Mouse (Mus musculus) spleen, postnatal 4 days (tissue): ENCODE measurements around the gene Cpa2.

Experiments
- DNase-seq, 2 experiments: peaks; one replicate each; pipeline ENCODE4 v3.0.0; 2022; ENCODE audit warnings: low spot score in 2 of 2

Cpa2 gene

DNA sequence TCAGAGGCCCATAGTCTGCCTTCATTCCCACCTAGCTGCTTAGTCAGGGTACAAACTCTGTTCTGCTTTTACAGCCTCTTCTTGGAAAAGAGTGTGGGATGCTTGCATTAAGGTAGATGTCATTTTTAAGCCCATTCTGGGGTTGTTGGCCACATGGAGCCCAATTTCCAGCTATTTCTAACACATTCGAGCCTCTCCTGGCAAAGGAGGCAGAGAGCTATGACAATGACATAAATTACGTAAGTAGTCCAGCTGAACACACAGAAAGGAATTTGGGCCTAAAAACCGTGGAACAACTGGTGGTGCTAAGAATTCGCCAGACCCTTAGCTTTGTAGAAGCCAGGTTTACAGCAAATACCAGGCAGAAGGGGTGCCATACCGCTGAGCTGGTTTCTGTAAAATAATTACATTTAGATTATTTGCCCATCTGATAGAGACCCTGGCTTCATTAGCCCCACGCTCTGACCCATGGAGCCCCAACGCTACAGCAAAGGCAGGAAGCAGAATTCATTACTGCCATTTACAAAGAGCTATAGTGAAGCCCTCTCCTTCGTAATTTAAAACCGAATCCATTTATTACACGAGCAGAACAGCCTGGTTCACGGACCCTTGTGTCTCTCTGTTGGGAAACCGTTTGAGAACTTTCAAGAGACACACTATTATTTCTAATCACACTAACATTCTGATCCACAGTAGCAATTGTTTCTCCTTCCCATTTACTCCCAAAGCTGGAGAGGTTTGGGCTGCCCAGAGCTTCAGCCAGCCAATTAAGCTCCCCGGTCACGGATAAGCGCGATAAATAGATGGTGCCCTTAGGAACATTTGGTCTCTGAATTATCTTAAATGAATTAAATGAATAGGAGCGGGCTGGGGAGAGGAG lies 38.8 kb downstream of the Cpa2 start:
- no peak for DNase-seq

- no peak for DNase-seq
Observed at GRCm38 (mm10) chr6:30580841-30581176, 39.4 kb downstream of the Cpa2 start.

DNA sequence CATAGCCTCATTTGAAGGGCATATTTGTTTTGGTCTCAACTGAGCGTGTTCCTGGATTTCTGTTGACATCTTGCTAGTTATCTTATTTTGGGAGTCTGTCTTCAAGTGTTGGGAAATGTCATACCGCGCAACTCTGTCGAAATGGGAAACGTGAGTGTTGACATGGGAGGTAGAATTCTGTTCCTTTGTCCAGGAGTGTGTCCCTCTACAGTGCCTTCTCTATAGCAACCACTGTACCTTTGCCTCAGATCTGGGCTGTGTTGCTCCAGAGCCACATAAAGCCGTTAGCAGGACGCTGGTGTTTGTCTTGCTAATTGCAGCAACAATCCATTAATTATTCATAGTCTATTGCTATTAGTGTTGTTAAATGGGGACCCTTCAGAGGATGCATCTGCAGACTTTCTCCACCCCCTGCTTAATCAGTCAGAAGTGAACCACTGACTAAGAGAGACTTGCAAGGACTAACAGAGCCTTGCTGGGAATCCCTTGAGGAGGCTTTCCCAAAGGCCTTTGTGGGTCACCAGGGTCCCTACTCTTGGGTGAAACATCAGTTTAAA lies 45.6 kb downstream of the Cpa2 start:
- DNase-seq, result no peak

DNA sequence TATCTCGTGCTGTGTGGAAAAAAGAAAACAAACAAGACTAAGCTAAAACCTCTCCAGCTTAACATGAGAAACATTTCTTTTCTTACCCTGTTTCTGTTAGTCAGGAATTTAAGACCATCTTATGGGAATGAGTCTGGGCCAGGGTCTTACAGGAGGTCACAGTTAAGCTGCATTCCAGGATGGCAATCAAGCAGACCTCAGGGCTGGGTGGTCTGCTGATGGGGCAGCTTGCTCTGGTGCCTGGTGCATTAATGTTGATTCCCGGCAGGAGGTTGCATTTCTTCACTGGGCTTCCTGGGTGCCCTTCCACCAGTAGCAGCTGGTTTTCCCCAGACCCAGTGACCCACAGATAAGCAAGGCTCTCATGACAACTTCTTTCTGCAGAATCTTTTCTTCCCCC lies 48.4 kb downstream of the Cpa2 start:
- no peak for DNase-seq

DNA sequence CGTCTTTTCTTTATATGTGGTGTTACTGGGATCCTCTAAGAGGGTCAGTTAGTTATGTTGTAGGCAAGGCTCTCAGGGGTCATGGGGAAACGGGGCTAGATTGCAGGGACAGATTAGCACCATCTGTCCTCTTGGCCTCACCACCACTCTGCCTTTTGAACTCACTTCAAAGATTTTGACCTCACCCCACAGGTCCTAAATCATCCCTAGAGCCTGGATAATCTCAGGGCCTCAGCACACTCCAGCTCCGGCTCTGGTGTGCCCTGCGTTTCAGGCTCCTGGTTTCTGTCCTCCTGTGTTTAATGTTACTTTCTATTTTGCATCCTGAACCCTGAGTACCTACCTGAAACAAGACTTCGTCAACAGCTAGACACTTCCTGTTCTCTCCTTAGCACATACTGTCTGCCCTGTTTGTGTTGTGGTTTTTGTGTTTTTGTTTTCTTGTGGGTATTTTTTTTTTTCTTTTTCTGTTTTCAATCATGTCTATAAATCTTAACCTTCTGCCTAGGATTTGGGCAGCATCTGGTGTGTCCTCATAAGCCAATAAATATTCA lies 50.5 kb downstream of the Cpa2 start:
- no peak for DNase-seq

DNA sequence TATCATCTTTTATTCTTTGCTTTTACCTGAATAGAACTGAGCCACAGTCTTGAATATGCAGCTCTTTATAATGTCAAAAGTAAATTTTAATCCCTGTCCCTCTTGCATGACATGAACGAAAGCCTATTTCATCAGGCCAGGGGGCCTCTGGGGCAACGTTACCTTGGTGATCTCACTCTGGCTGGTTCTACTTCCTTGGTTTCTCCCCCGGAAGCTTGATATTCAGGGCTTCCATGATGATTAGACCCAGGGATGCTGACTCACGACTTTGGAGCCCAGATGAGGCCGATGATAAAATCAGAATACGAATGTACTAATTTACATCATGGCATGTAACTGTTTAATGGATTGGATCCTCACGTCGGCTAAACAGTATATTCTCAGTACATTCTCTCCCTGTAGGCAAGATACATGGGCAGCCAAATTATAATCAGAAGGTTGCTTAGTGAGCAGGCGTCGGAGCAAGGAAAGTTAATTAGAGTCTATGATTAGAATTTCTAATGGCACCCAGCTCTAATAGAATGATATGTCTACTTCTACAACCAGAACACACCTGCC lies 51.1 kb downstream of the Cpa2 start:
- DNase-seq, result no peak

DNA sequence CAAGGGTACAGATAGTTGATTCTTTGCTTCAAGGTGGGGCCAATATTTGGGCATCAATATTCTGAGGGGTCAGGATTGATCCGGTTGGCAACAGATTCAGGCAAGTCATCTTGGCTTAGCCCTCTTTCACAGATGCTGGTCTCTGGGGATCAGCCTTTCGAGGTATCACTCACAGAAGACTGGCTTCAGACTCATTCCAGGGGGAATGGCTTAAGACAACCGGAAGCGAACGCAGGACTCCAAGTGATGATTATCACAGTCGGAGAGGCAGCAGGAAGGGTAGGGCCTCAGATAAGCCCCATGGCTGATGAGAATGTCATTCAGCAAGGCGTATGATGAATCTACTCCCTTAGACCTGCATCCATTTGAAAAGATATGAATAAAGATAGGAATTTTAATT lies 53.0 kb downstream of the Cpa2 start:
- no peak for DNase-seq

DNA sequence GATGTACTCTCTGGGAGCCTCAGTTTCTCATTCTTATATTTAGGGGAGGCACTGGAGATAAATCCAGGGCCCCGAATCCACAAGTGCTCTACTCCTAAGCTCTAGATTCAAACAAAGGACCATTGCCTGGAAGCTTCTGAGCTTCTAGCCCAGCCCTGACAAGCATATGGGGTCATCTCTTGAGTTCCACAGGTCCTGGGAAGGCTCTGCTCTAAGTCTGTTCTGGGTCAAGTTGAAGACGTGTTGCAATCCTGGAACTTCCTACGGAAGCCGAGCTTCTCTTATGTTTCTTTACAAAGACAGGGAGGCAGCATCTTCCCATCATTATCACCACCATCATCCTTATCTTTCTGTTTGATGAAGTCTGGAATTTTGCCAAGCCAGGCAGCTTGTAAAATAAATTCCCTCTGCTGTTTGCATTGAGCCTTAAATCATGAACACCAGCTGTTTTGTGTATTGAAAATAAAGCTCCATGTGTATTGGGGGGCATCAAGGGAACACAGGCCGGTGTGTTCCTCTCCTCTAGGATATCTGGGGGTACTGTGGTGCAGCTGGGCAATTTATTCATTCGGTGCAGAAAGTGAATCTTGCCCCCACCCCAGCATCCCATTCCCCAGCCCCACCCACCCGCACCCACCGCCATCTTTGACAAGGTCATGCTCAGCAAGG lies 55.0 kb downstream of the Cpa2 start:
- DNase-seq, result no peak

GRCm38 (mm10) chr6:30600033-30600432 lies 58.7 kb downstream of the Cpa2 start:
- no peak for DNase-seq

- no peak for DNase-seq
Observed at GRCm38 (mm10) chr6:30600995-30601394, 59.6 kb downstream of the Cpa2 start.

- DNase-seq, result no peak
Observed at GRCm38 (mm10) chr6:30604342-30604867, 63.0 kb downstream of the Cpa2 start.

- no peak for DNase-seq
Observed at GRCm38 (mm10) chr6:30605111-30605510, 63.7 kb downstream of the Cpa2 start.

DNA sequence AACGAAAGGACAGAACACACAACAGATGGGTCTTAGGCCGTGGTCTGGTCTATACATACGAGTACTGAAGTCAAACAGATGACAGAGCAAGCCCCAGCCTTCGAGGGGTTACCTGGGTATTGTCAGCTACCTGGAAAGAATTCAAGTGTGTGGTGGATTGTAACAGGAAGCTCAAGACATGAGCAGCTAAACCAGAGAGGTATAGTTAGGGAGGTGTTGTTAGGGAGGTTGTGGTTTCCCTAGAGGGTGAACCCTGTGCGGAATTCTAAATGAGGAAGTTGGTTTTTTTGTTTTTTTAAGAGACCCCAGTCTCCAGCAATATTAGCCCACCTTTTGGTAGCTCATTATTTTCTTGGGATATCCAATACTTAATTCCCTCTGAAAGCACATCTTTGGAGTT lies 64.3 kb downstream of the Cpa2 start:
- DNase-seq, result no peak

- DNase-seq, result no peak
Observed at GRCm38 (mm10) chr6:30610710-30611109, 69.3 kb downstream of the Cpa2 start, which contains the start of gene Cpa5. Gene Cpa5 (plus strand): TSS chr6:30611010.

- DNase-seq, result no peak
Observed at GRCm38 (mm10) chr6:30611212-30611611, 69.8 kb downstream of the Cpa2 start.
